Mouse (Mus musculus) midbrain, embryonic 16.5 days (tissue): Measurements from ENCODE around the gene Rpl18a. TPM values are rescaled to one million over a fixed set of nuclear protein-coding genes. Genes with fewer than 3 reads are reported as not detected.
"Not testable (repeated sequence)": the region's sequence is repeated elsewhere in the genome, so short reads cannot be mapped to it uniquely, and the experiment has no call there.

Source experiments
- ATAC-seq: fragments of 200-750 bp; cut with Nextera tagmentation; 2 replicates; pipeline ENCODE4 v1.8.0; 2017; ENCODE audit warnings: moderate TSS enrichment
- H3K27ac ChIP-seq: fragments of 300-500 bp; sonication (generic); 2 replicates; pipeline ENCODE4 v1.5.1; 2014; ENCODE audit warnings: mild to moderate bottlenecking, low read length, mixed read lengths
- H3K27me3 ChIP-seq: fragments of 300-500 bp; sonication (generic); 2 replicates; pipeline ENCODE4 v1.6.1; 2014; ENCODE audit warnings: low read depth, low read length, mixed read lengths; ENCODE audit not compliant: control insufficient read depth, insufficient read depth
- H3K36me3 ChIP-seq: fragments of 300-500 bp; sonication (generic); 2 replicates; pipeline ENCODE4 v1.6.1; 2014; ENCODE audit warnings: mild to moderate bottlenecking, low read length, moderate library complexity, mixed read lengths; ENCODE audit not compliant: control insufficient read depth, insufficient read depth
- H3K4me1 ChIP-seq: fragments of 300-500 bp; sonication (generic); 2 replicates; pipeline ENCODE4 v1.6.1; 2014; ENCODE audit warnings: mild to moderate bottlenecking, low read length, mixed read lengths; ENCODE audit not compliant: control insufficient read depth, insufficient read depth
- H3K4me2 ChIP-seq: fragments of 300-500 bp; sonication (generic); 2 replicates; pipeline ENCODE4 v1.6.1; 2014; ENCODE audit warnings: mild to moderate bottlenecking, low read length, mixed read lengths
- H3K4me3 ChIP-seq: fragments of 300-500 bp; sonication (generic); 2 replicates; pipeline ENCODE4 v1.5.1; 2014; ENCODE audit warnings: low read depth, mild to moderate bottlenecking, low read length, moderate library complexity, mixed read lengths
- H3K9ac ChIP-seq: fragments of 300-500 bp; sonication (generic); 2 replicates; pipeline ENCODE4 v1.6.1; 2014; ENCODE audit warnings: low read depth, low read length, mixed read lengths
- H3K9me3 ChIP-seq: fragments of 300-500 bp; sonication (generic); replicated peaks from 2 replicates; pipeline ENCODE4 v1.6.1; 2014; ENCODE audit warnings: mild to moderate bottlenecking, low read length, mixed read lengths; ENCODE audit not compliant: control insufficient read depth, poor library complexity, severe bottlenecking
- WGBS: fragments of 180-500 bp; shearing (Covaris S2); extraction: QIAGEN DNeasy Blood & Tissue Kit; methylation state at CpG from one replicate; pipeline ENCODE4 v1.1.7; 2014; 5-methylcytosine and 5-hydroxymethylcytosine counted together
- polyA plus RNA-seq: library from polyadenylated mRNA; unstranded; fragments of >200 nt; fragmentation: Nextera tagmentation; extraction: Ambion mirVana; gene quantifications from 2 replicates; pipeline ENCODE4 v1.2.1, GENCODE M21; 2015

The Rpl18a gene
- polyA plus RNA-seq, 1 experiment from 2014 or later: 1,781 TPM

DNA sequence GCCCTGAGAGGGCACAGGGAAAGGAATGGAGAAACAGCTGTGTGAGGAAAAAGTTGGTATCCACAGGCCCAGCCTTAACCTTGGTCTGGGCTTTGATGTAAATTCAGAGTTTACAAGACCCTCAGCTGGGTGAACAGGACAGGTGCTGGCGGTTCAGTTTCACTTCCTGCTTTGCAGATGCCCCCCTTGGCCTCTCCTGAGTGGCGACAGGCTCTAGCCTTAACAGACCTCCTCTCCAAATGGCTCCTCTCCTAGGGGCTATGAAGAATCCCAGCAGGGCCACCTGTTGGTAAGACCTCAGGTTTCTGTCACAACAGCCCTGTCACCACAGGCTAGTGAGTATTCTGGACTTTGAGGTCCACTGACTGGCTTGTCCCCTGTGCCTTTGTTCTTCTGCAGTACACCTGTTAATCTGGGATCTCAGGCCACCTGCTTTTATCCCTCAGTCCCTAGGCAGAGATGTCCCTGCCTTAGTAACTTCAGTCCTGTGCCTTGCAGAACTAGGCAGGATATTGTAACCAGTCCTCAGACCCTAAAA is 1.5 kb upstream of the Rpl18a start:
- Histone ChIP-seq H3K9me3 (no peaks in the 10 kb centered on the region), H3K4me1 (peaks cover 11% of the 10 kb centered on the region), H3K9ac (peak overlapping the region; percentile 42; the same call in 1 of the 2 replicates), H3K27me3 (peaks cover 20% of the 10 kb centered on the region), H3K27ac (peak overlapping the region; percentile 26), H3K4me3 (no peak overlapping the region), H3K4me2 (peak overlapping the region; percentile 54; the same call in 1 of the 2 replicates), H3K36me3 (peaks cover 19% of the 10 kb centered on the region)
- 66% methylated on average over 2 of the region's 2 CpGs for WGBS
- no peak for ATAC-seq

DNA sequence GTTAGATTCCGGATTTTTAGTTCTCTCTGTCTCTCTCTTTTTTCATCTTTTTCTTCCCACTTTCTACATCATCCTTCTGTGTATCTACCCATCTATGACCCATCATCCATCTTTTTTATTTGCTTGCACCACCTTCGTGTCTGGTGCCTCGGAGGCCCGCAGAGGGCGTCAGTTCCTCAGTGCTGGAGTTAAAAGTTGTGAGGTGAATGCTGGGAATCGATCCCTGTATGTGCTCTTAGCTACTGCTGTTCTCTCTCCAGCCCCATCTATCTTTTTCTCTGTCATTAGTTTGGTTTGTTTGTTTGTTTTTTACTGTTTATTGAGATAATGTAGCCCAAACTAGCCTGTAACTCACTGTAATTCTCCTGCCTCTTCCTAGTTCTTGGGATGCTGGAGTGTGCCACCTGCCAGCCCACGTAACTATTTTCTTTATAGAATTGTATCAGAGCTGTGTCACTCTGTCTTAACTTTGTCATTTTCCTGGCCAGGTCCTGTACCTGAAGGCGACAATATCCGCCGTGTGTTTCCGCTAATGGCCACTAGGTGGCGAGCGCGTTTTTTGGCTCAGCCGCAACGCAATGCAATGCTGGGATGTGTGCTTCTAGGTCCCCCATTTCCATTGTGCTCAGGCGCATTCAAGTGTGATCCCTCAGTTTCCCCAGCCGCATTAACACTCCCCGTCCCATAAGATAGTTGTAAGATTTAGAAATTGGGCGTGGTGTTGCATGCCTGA is 635 bp upstream of the Rpl18a start:
- Histone ChIP-seq H3K9me3 (no peaks in the 10 kb centered on the region), H3K4me1 (peaks cover 11% of the 10 kb centered on the region), H3K27me3 (peaks cover 29% of the 10 kb centered on the region), H3K36me3 (peaks cover 25% of the 10 kb centered on the region), H3K4me2 (peak overlapping the region; percentile 54), H3K27ac (peak overlapping the region; percentile 44), H3K4me3 (peak overlapping the region; percentile 83), H3K9ac (peak overlapping the region; percentile 59)
- peak; percentile 74 for ATAC-seq
- under 1% methylated on average over 20 of the region's 20 CpGs for WGBS

DNA sequence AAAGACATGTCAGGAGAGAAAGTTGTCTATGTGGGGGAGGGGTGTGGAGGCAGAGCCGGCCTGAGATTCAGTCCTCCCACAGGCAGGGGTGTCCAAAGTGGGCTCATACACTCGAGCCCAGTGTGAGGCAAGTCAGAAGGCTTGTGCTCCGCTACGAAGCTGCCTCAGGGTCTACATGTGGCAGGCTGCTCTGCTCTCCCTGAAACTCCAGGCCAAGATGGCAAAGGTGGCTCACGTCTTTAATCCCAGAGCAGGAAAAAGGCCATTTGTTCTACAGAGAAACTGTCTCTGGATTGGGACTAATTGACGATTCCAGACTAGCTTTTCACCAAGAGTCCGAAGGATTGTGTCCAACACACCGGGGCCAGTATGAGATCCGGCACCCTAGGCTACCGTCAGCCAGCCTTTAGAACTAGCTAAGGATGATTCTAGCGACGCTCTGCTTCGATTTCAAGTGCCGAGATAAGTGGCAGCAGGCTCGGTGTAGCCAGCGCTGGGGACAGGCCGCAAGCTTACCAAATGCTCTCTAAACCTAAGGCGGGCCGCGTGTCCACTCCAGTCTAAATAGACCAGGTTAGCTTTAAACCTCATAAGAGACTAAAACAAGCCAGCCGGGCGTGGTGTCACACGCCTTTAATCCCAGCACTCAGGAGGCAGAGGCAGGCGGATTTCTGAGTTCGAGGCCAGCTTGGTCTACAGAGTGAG is 744 bp downstream of the Rpl18a start:
- H3K36me3 ChIP-seq: peaks cover 25% of the 10 kb centered on the region
- no peak for ATAC-seq
- peaks cover 11% of the 10 kb centered on the region for H3K4me1 ChIP-seq
- H3K9ac ChIP-seq: peak overlapping the region; percentile 91
- peak overlapping the region; percentile 96 for H3K4me2 ChIP-seq
- H3K9me3 ChIP-seq: no peaks in the 10 kb centered on the region
- 3% methylated on average over 25 of the region's 25 CpGs for WGBS
- H3K27ac ChIP-seq: peak overlapping the region; percentile 72
- H3K27me3 ChIP-seq: peaks cover 35% of the 10 kb centered on the region
- peak overlapping the region; percentile 83 for H3K4me3 ChIP-seq

DNA sequence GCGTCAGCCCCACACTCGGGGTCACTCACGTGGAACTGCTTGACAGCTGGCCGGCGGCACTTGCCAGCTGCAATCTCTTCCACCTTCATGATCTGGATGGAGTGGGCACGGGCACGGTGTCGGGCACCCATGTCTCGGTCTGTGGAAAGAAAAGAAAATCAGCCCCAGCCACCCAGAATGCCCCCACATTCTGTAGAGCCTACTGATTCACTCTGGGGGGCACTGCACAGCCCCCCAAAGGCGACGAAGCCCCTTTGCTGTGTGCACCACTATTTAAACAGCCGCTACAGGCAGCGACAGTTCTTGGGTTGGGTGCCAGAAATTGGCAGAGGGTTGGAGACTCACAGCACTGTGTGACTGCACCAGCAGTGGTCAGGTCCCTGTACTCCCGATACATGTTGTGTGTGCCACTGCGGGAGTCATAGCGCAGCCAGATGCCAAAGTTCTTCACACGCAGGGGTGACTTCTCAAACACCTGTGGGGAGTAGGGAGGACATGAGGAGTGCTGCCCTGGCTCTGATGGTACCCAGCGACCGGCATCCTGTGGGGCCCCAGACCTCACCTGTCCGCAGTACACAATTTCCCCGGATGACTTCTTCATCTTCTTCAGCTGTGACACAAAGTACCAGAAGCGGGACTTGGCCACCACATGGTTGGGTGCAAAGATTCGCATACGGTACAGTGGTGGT is 1.5 kb downstream of the Rpl18a start:
- WGBS: 77% methylated on average over 21 of the region's 24 CpGs
- Histone ChIP-seq H3K4me1 (peaks cover 11% of the 10 kb centered on the region), H3K4me2 (peak overlapping the region; percentile 96), H3K36me3 (peaks cover 25% of the 10 kb centered on the region), H3K27me3 (peaks cover 42% of the 10 kb centered on the region)
- H3K9ac ChIP-seq, H3K4me3 ChIP-seq, H3K9me3 ChIP-seq, H3K27ac ChIP-seq, ATAC-seq: not testable (repeated sequence)

DNA sequence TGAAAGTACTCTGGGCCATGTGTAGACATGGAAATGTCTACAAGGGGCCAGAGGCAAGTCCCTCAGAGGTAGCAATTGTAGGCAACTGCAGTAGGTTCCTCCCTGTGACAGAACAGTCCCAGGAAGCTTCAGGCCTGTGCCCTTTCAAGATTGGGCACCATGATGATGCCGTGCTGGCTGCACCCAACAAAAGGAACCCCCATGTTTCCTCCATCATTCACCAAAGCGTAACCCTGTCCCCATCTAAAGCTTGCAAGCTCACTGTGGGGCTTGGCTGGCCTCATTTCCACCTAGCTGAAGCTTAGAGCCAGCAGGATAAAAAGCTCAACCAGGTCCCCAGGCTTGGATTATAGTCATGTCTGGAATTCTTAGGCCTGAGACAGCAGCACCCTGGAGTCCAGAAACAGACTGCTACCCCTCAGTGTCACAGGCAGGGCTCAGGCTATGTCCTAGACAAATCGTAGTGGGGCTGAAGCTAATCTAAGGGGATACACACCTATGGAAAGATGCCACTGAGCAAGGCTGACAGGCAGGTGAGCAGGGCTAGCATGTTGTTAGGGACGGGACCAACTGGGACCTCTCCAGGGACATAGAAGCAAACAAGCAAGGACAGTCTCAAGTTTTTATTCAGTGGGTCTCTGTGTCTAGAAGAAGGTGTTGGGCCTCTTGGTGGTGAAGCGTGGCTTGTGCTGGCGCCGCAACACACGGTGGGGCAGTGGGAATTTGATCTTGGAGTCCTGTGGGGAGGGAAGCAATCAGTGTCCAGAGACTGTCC is 2.3 kb downstream of the Rpl18a start:
- no peak overlapping the region for H3K27ac ChIP-seq
- H3K4me3 ChIP-seq: no peak overlapping the region
- H3K36me3 ChIP-seq: peaks cover 25% of the 10 kb centered on the region
- peaks cover 50% of the 10 kb centered on the region for H3K27me3 ChIP-seq
- H3K4me1 ChIP-seq: peaks cover 11% of the 10 kb centered on the region
- H3K4me2 ChIP-seq: no peak overlapping the region
- WGBS: 89% methylated on average over 8 of the region's 8 CpGs
- H3K9me3 ChIP-seq: no peaks in the 10 kb centered on the region
- no peak for ATAC-seq
- H3K9ac ChIP-seq: no peak overlapping the region

DNA sequence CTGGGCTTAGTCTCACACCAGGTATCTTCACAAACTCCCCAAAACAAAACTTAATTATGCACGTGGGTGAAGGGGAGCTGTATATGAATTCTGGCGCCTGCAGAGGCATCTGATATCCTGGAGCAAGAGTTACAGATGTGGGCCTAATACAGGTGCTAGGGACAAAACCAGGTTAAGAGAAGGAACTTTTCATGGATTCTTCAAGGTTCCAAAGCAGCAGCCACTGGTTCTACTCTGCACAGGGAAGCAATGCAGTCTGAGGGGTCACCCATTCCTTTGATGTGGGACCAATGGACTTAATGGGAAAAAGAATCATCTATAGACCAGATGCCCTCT is 2.9 kb downstream of the Rpl18a start:
- H3K36me3 ChIP-seq: peaks cover 25% of the 10 kb centered on the region
- H3K9me3 ChIP-seq: no peaks in the 10 kb centered on the region
- peaks cover 51% of the 10 kb centered on the region for H3K27me3 ChIP-seq
- 72% methylated on average over 2 of the region's 2 CpGs for WGBS
- peaks cover 11% of the 10 kb centered on the region for H3K4me1 ChIP-seq
- H3K9ac ChIP-seq: no peak overlapping the region
- no peak overlapping the region for H3K4me2 ChIP-seq
- ATAC-seq: no peak
- no peak overlapping the region for H3K4me3 ChIP-seq
- H3K27ac ChIP-seq: no peak overlapping the region

DNA sequence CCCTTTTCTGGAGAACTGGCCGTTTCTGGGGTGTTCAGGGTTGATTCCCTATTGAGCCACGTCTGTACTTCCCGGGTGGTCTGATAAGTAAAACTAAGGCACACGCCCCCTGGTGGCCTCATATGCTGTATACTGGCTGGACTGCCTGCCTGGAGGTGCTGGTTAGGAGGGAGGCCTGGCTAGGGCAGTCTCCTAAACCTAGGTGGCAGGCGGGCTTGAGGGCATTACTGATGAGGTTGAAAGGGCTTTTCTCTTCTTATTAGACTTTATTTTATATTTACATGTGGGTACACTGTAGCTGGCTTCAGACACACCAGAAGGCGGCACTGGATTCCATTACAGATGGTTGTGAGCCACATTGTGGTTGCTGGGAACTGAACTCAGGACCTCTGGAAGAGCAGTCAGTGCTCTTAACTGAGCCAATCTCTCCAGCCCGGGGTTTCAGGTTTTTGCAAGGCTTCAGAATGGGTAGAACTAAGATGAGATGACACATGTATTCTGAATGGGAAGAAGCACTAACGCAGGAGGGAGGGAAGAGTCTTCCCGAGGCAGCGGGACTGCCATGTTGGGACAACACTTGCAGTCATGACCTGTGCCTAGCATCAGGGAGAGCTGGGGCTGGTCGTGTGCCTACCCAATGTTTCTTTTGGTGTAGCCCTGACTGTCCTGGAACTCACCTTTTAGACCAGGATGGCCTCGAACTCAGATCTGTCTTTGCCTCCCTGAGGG is 3.4 kb downstream of the Rpl18a start:
- H3K4me2 ChIP-seq: no peak overlapping the region
- peaks cover 25% of the 10 kb centered on the region for H3K36me3 ChIP-seq
- H3K9ac ChIP-seq: no peak overlapping the region
- no peaks in the 10 kb centered on the region for H3K9me3 ChIP-seq
- no peak overlapping the region for H3K27ac ChIP-seq
- H3K4me3 ChIP-seq: no peak overlapping the region
- ATAC-seq: no peak
- peaks cover 51% of the 10 kb centered on the region for H3K27me3 ChIP-seq
- H3K4me1 ChIP-seq: peaks cover 11% of the 10 kb centered on the region
- 29% methylated on average over 12 of the region's 12 CpGs for WGBS
